8 mouse cellular contexts compared by ENCODE assay signal in genomic region chr3:89773740-89774211, GRCm38 (mm10). TPM values are rescaled to one million over a fixed set of nuclear protein-coding genes. Genes with fewer than 3 reads are reported as not detected.
DNase-seq lines count a peak whose midpoint lies in the region; ATAC-seq lines count a peak whose summit lies in the region.

No protein-coding gene starts in this region.

- H3K4me3 ChIP-seq in forebrain, embryonic 15.5 days = peak overlapping the region; percentile 89
- H3K4me3 ChIP-seq in hindbrain, embryonic 16.5 days (ENCODE audit: low read length) = peak overlapping the region; percentile 88
- peak overlapping the region; percentile 99 for H3K4me3 ChIP-seq in liver, embryonic 12.5 days

- H3K4me2 ChIP-seq in forebrain, embryonic 15.5 days (replicated peaks) = peak overlapping the region; percentile 80
- H3K4me2 ChIP-seq in hindbrain, embryonic 16.5 days (ENCODE audit: low read length) = peak overlapping the region; percentile 92
- peak overlapping the region; percentile 99 for H3K4me2 ChIP-seq in liver, embryonic 12.5 days

- peak; percentile 58 to 61 for DNase-seq in spleen, postnatal 10 days (ENCODE audit: low spot score in 2 of 2)
- DNase-seq in spleen, adult 18-20 months = no peak
- peak; percentile 18 for DNase-seq in c-Kit-positive CD71-positive TER-119-positive erythroid progenitor cells, embryonic 14.5 days (ENCODE audit: low spot score)
- peak; percentile 68 for DNase-seq in neural tube, embryonic 10.5 days (ENCODE audit: extremely low spot score, low spot score)

- no peaks in the 10 kb centered on the region for H3K9me3 ChIP-seq in forebrain, embryonic 15.5 days
- H3K9me3 ChIP-seq in hindbrain, embryonic 16.5 days (ENCODE audit: control insufficient read depth, low read length) = no peaks in the 10 kb centered on the region
- H3K9me3 ChIP-seq in liver, embryonic 12.5 days (replicated peaks) = no peaks in the 10 kb centered on the region

- H3K36me3 ChIP-seq in forebrain, embryonic 15.5 days = peaks cover 25% of the 10 kb centered on the region
- peaks cover 16% of the 10 kb centered on the region; the same call in 1 of the 2 replicates for H3K36me3 ChIP-seq in hindbrain, embryonic 16.5 days (ENCODE audit: control insufficient read depth, insufficient read depth, low read length)
- H3K36me3 ChIP-seq in liver, embryonic 12.5 days = peaks cover 34% of the 10 kb centered on the region

- no peaks in the 10 kb centered on the region for H3K27me3 ChIP-seq in forebrain, embryonic 15.5 days
- no peaks in the 10 kb centered on the region for H3K27me3 ChIP-seq in hindbrain, embryonic 16.5 days (replicated peaks; ENCODE audit: control insufficient read depth, insufficient read depth, low read length)
- no peaks in the 10 kb centered on the region for H3K27me3 ChIP-seq in liver, embryonic 12.5 days (replicated peaks)

- peak overlapping the region; percentile 92 for H3K27ac ChIP-seq in forebrain, embryonic 15.5 days (replicated peaks)
- H3K27ac ChIP-seq in hindbrain, embryonic 16.5 days (ENCODE audit: low read depth, low read length) = peak overlapping the region; percentile 95
- peak overlapping the region; percentile 88 for H3K27ac ChIP-seq in liver, embryonic 12.5 days

- H3K9ac ChIP-seq in forebrain, embryonic 15.5 days (replicated peaks) = peak overlapping the region; percentile 96
- peak overlapping the region; percentile 100 for H3K9ac ChIP-seq in hindbrain, embryonic 16.5 days (ENCODE audit: low read depth, low read length)
- peak overlapping the region; percentile 98 for H3K9ac ChIP-seq in liver, embryonic 12.5 days

- H3K4me1 ChIP-seq in forebrain, embryonic 15.5 days = peaks cover 42% of the 10 kb centered on the region
- peaks cover 29% of the 10 kb centered on the region for H3K4me1 ChIP-seq in hindbrain, embryonic 16.5 days (ENCODE audit: control insufficient read depth, insufficient read depth, low read depth, low read length)
- peaks cover 51% of the 10 kb centered on the region for H3K4me1 ChIP-seq in liver, embryonic 12.5 days

- no peak; the same call in 1 of the 2 replicates for ATAC-seq in forebrain, embryonic 15.5 days (replicated peaks)
- peak; percentile 6; the same call in 1 of the 2 replicates for ATAC-seq in hindbrain, embryonic 16.5 days
- ATAC-seq in liver, embryonic 12.5 days = peak; percentile 34
- no peak for ATAC-seq in activated CD4-positive, CD25-positive, alpha-beta regulatory T cell, adult 4 months

- under 1% methylated on average over 31 of the region's 37 CpGs for WGBS in forebrain, embryonic 15.5 days
- under 1% methylated on average over 25 of the region's 37 CpGs for WGBS in hindbrain, embryonic 16.5 days
- WGBS in liver, embryonic 12.5 days (ENCODE audit: insufficient replicate concordance) = 3% methylated on average over 34 of the region's 37 CpGs

RNA-seq across cellular contexts. Expression of gene Ube2q1, which starts 0.4 kb away (rescaled TPM):
- polyA plus RNA-seq in forebrain, embryonic 15.5 days (2015; fragmentation: Nextera tagmentation; extraction: Ambion mirVana) = 13.3 and 13.4 TPM in 2 replicates
- 9.7 and 10.5 TPM in 2 replicates for polyA plus RNA-seq in hindbrain, embryonic 16.5 days (2015; fragmentation: Nextera tagmentation; extraction: Ambion mirVana)
- polyA plus RNA-seq in liver, embryonic 12.5 days (2016; fragmentation: Nextera tagmentation; extraction: Ambion mirVana) = 8.4 and 9.7 TPM in 2 replicates
- polyA plus RNA-seq in activated CD4-positive, CD25-positive, alpha-beta regulatory T cell, adult 4 months (2017; shearing (Covaris generic)) = 10 to 100 TPM; 12.8 to 20.7 TPM

RNA-seq across cellular contexts. Expression of gene Chrnb2, which starts 9.3 kb away (rescaled TPM):
- polyA plus RNA-seq in forebrain, embryonic 15.5 days (2015; fragmentation: Nextera tagmentation; extraction: Ambion mirVana) = 25.9 and 26.8 TPM in 2 replicates
- 23.5 and 27.7 TPM in 2 replicates for polyA plus RNA-seq in hindbrain, embryonic 16.5 days (2015; fragmentation: Nextera tagmentation; extraction: Ambion mirVana)
- 0.26 and 0.31 TPM in 2 replicates for polyA plus RNA-seq in liver, embryonic 12.5 days (2016; fragmentation: Nextera tagmentation; extraction: Ambion mirVana)
- polyA plus RNA-seq in activated CD4-positive, CD25-positive, alpha-beta regulatory T cell, adult 4 months (2017; shearing (Covaris generic)) = 1 to 10 TPM; 1.3 to 1.4 TPM

RNA-seq across cellular contexts. Expression of gene She, which starts 57.4 kb away (rescaled TPM):
- 1.1 and 1.3 TPM in 2 replicates for polyA plus RNA-seq in forebrain, embryonic 15.5 days (2015; fragmentation: Nextera tagmentation; extraction: Ambion mirVana)
- 1.2 and 1.4 TPM in 2 replicates for polyA plus RNA-seq in hindbrain, embryonic 16.5 days (2015; fragmentation: Nextera tagmentation; extraction: Ambion mirVana)
- 2.9 and 3.1 TPM in 2 replicates for polyA plus RNA-seq in liver, embryonic 12.5 days (2016; fragmentation: Nextera tagmentation; extraction: Ambion mirVana)
- polyA plus RNA-seq in activated CD4-positive, CD25-positive, alpha-beta regulatory T cell, adult 4 months (2017; shearing (Covaris generic)) = 10 to 100 TPM in 1 of 2 experiments, 1 to 10 TPM in 1; 8.7 to 10.2 TPM

RNA-seq across cellular contexts. Expression of gene Adar, which starts 59.0 kb away (rescaled TPM):
- 25.0 and 25.6 TPM in 2 replicates for polyA plus RNA-seq in forebrain, embryonic 15.5 days (2015; fragmentation: Nextera tagmentation; extraction: Ambion mirVana)
- polyA plus RNA-seq in hindbrain, embryonic 16.5 days (2015; fragmentation: Nextera tagmentation; extraction: Ambion mirVana) = 25.2 and 32.4 TPM in 2 replicates
- 9.9 and 10.4 TPM in 2 replicates for polyA plus RNA-seq in liver, embryonic 12.5 days (2016; fragmentation: Nextera tagmentation; extraction: Ambion mirVana)
- 10 to 100 TPM; 51.0 to 56.7 TPM for polyA plus RNA-seq in activated CD4-positive, CD25-positive, alpha-beta regulatory T cell, adult 4 months (2017; shearing (Covaris generic))

Comparison
In these comparisons a context has a peak if more than half of its experiments do, and no peak if none do; other contexts are left out.
1. DNase-seq: peak in spleen, postnatal 10 days (2 of 2), c-Kit-positive CD71-positive TER-119-positive erythroid progenitor cells, embryonic 14.5 days (single experiment) and neural tube, embryonic 10.5 days (single experiment); none in spleen, adult 18-20 months (0 of 2).
2. ATAC-seq: peak in hindbrain, embryonic 16.5 days (single experiment) and liver, embryonic 12.5 days (single experiment); none in forebrain, embryonic 15.5 days (single experiment) and activated CD4-positive, CD25-positive, alpha-beta regulatory T cell, adult 4 months (single experiment).
3. RNA of gene Chrnb2, which starts 9.3 kb away (polyA plus RNA-seq): 25.9 to 26.8 TPM in forebrain, embryonic 15.5 days and 23.5 to 27.7 TPM in hindbrain, embryonic 16.5 days; 1.3 to 1.4 TPM in activated CD4-positive, CD25-positive, alpha-beta regulatory T cell, adult 4 months and 0.26 to 0.31 TPM in liver, embryonic 12.5 days; every median in the first group is over 10 times any median in the second.
4. Peak in every context shown above with its lines, with median percentiles within 50 percentile points of each other: H3K27ac ChIP-seq, H3K4me2 ChIP-seq, H3K4me3 ChIP-seq and H3K9ac ChIP-seq.